Mouse (Mus musculus) forebrain, postnatal 0 days (tissue): ENCODE data around the gene Arhgef9. TPM values are rescaled to one million over a fixed set of nuclear protein-coding genes. Genes with fewer than 3 reads are reported as not detected.
A peak's percentile ranks its signal among the peaks of the same experiment; 100 is the strongest.

Source experiments
- ATAC-seq: fragments of 200-750 bp; cut with Nextera tagmentation; 2 replicates; pipeline ENCODE4 v1.8.0; 2017; ENCODE audit warnings: mild to moderate bottlenecking, moderate library complexity
- DNase-seq: peaks from one replicate; pipeline ENCODE4 v3.0.0-alpha.2; 2015
- H3K27ac ChIP-seq: fragments of 300-500 bp; sonication (generic); 2 replicates; pipeline ENCODE4 v1.5.1; 2014; ENCODE audit warnings: low read depth, mild to moderate bottlenecking, antibody characterized with exemption, low read length, moderate library complexity, mixed read lengths
- H3K27me3 ChIP-seq: fragments of 300-500 bp; sonication (generic); 2 replicates; pipeline ENCODE4 v1.6.1; 2014; ENCODE audit warnings: mild to moderate bottlenecking, low read length, mixed read lengths; ENCODE audit not compliant: insufficient read depth
- H3K36me3 ChIP-seq: fragments of 300-500 bp; sonication (generic); 2 replicates; pipeline ENCODE4 v1.6.1; 2014; ENCODE audit warnings: mild to moderate bottlenecking, moderate library complexity; ENCODE audit not compliant: insufficient read depth
- H3K4me1 ChIP-seq: fragments of 300-500 bp; sonication (generic); 2 replicates; pipeline ENCODE4 v1.6.1; 2014; ENCODE audit warnings: antibody characterized with exemption; ENCODE audit not compliant: insufficient read depth
- H3K4me2 ChIP-seq: fragments of 300-500 bp; sonication (generic); 2 replicates; pipeline ENCODE4 v1.6.1; 2014; ENCODE audit warnings: low read depth, mild to moderate bottlenecking, moderate library complexity
- H3K4me3 ChIP-seq: fragments of 300-500 bp; sonication (generic); 2 replicates; pipeline ENCODE4 v1.5.1; 2014; ENCODE audit warnings: low read depth, low read length, mixed read lengths
- H3K9ac ChIP-seq: fragments of 300-500 bp; sonication (generic); 2 replicates; pipeline ENCODE4 v1.6.1; 2014; ENCODE audit warnings: mild to moderate bottlenecking
- H3K9me3 ChIP-seq: fragments of 300-500 bp; sonication (generic); 2 replicates; pipeline ENCODE4 v1.6.1; 2016; ENCODE audit warnings: low read length
- CTCF ChIP-seq: sonication (generic); IDR thresholded peaks from 2 replicates; pipeline ENCODE4 v1.5.1; 2016; ENCODE audit warnings: antibody characterized with exemption, control low read depth, low read depth
- WGBS: fragments of 180-500 bp; shearing (Covaris S2); extraction: QIAGEN DNeasy Blood & Tissue Kit; methylation state at CpG from one replicate; pipeline ENCODE4 v1.1.7; 2014; 5-methylcytosine and 5-hydroxymethylcytosine counted together
- polyA plus RNA-seq: library from polyadenylated mRNA; unstranded; fragments of >200 nt; fragmentation: Nextera tagmentation; extraction: Ambion mirVana; gene quantifications from 2 replicates; pipeline ENCODE4 v1.2.1, GENCODE M21; 2015
- total RNA-seq: library from RNA; depleted of rRNA; stranded (reverse); fragments of >200 nt; gene quantifications from 2 replicates; pipeline ENCODE4 v1.2.3, GENCODE M21; 2014

Arhgef9 gene
- total and polyA plus RNA-seq, 2 experiments from 2014 or later: 30.5 to 71.1 TPM

DNA sequence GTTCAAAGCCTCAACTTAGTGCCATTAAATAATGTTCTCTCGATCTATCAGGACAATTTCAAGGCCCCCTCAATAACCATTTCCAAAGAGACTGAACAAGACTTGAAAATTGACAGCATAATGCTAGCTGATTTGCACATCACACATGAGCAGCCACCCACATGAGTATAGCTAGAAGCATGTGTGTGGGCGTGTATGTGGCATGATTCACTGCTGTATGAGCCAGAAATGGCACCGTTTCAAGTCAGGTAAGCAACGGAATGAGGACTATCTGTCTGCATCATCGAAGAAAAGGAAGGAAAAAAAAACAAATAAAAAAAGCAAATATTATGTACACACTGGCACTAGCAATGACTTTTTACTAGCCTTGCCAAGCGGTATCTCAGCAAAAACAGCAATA, 32.5 kb downstream of the Arhgef9 start:
- Histone ChIP-seq H3K9ac (no peak overlapping the region), H3K4me1 (no peaks in the 10 kb centered on the region), H3K36me3 (no peaks in the 10 kb centered on the region), H3K4me3 (peak overlapping the region; percentile 16), H3K4me2 (peak overlapping the region; percentile 61), H3K27ac (no peak overlapping the region), H3K9me3 (no peaks in the 10 kb centered on the region), H3K27me3 (no peaks in the 10 kb centered on the region)
- TF ChIP-seq CTCF: no peak
- ATAC-seq (no peak), DNase-seq (no peak)
- WGBS: 46% methylated on average over 6 of the region's 6 CpGs

DNA sequence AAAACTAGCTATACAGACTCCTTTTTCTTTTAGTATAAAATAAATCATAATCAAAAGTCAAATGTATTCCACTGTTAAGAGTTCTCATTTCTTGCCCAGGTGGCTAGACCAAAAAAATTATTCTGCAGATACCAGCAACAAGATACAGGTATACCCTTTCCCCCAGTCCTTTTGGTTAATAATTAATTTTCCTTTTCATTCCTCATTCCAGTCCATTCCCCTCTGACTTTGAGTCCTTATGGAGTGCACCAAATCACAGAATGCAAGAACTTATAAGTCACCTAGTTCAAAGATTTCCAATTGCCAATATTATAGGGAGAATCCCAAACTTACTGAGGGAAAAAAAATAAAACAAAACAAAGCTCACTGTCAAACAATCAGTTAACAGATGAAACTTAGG, 33.2 kb downstream of the Arhgef9 start:
- ATAC-seq (no peak), DNase-seq (no peak)
- TF ChIP-seq CTCF: no peak
- Histone ChIP-seq H3K4me1 (no peaks in the 10 kb centered on the region), H3K9ac (no peak overlapping the region), H3K27me3 (no peaks in the 10 kb centered on the region), H3K9me3 (no peaks in the 10 kb centered on the region), H3K4me3 (peak overlapping the region; percentile 16; the same call in 1 of the 2 replicates), H3K27ac (no peak overlapping the region), H3K4me2 (peak overlapping the region; percentile 61), H3K36me3 (no peaks in the 10 kb centered on the region)

DNA sequence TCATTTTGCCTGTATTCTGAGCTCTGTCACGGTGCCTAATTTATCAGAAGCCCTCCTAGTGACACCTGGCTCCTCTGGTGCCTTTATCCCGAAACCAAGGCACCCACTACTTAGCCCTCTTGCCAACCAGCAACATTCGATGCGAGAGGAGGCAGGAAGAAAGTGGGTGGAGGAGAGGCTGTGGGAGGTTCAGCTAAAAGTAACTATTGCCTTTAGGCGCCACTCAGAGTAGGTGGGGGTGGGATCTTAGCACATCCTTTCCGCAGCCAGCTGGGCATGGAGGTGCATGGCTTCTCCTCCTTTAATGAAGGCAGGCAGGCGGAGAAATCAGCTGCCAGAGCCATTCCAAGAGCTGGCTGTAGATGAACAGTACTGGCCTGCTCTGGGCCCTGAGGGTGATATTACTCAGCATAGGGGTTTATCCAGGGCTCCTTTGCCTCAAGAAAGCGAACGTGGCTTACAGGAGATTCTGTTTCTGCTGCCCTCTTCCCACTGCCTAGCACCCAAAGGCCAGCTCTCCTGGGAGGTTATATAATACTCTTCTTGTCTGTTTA, 39.7 kb downstream of the Arhgef9 start:
- no peak overlapping the region for H3K4me3 ChIP-seq
- H3K9me3 ChIP-seq: no peaks in the 10 kb centered on the region
- TF ChIP-seq CTCF: no peak
- H3K4me2 ChIP-seq: no peak overlapping the region
- H3K9ac ChIP-seq: no peak overlapping the region
- H3K27me3 ChIP-seq: no peaks in the 10 kb centered on the region
- H3K4me1 ChIP-seq: no peaks in the 10 kb centered on the region
- no peaks in the 10 kb centered on the region for H3K36me3 ChIP-seq
- DNase-seq (no peak), ATAC-seq (no peak)
- 38% methylated on average over 9 of the region's 9 CpGs for WGBS
- no peak overlapping the region for H3K27ac ChIP-seq

DNA sequence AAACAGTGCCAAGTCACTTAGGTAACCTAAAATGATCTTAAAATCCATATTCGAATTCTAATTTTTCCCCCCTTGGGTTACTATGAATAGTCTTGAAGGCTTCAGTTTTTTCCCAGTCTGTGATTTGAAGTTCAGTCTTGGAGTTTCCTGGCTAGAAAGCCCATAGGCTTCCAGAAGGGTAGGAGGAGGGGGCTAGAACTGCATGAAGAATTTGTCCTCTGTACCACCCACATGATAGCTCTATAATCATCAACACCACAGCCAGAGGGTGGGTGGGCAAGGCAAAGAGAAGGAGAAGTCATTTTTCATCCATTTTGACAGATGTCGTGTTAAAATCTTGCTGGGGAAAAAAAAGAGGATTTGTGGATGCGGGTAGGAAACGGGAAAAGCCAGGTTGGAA, 58.0 kb downstream of the Arhgef9 start:
- H3K4me2 ChIP-seq: no peak overlapping the region
- TF ChIP-seq CTCF: no peak
- no peak overlapping the region for H3K9ac ChIP-seq
- H3K4me3 ChIP-seq: no peak overlapping the region
- H3K4me1 ChIP-seq: no peaks in the 10 kb centered on the region
- no peaks in the 10 kb centered on the region for H3K9me3 ChIP-seq
- H3K27me3 ChIP-seq: no peaks in the 10 kb centered on the region
- H3K27ac ChIP-seq: no peak overlapping the region
- WGBS: 88% methylated on average over 4 of the region's 4 CpGs
- ATAC-seq (no peak), DNase-seq (no peak)
- H3K36me3 ChIP-seq: no peaks in the 10 kb centered on the region

DNA sequence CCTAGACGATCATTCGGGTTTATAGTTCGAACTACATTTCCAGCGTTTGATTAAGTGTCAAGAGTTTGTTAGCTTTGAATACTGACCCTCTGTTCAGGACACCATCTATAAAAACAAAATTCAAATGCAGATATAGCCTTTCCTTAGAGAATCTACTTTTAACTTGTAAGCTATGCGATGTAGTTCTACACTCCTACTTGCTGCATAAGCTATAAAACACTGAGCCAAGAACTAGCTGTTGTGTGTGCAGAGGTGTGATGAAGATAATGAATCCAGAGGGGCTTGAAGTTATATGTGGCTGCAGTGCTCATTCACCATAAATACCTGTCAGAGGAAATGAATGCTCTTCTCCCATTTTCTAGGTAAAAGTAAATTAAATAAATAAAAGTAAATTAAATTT, 63.2 kb downstream of the Arhgef9 start:
- no peak overlapping the region for H3K27ac ChIP-seq
- no peaks in the 10 kb centered on the region for H3K4me1 ChIP-seq
- no peak overlapping the region for H3K9ac ChIP-seq
- 91% methylated on average over 5 of the region's 5 CpGs for WGBS
- H3K27me3 ChIP-seq: no peaks in the 10 kb centered on the region
- no peak for ATAC-seq
- H3K36me3 ChIP-seq: no peaks in the 10 kb centered on the region
- no peak overlapping the region for H3K4me3 ChIP-seq
- no peak for DNase-seq
- no peaks in the 10 kb centered on the region for H3K9me3 ChIP-seq
- H3K4me2 ChIP-seq: no peak overlapping the region
- TF ChIP-seq CTCF: no peak

DNA sequence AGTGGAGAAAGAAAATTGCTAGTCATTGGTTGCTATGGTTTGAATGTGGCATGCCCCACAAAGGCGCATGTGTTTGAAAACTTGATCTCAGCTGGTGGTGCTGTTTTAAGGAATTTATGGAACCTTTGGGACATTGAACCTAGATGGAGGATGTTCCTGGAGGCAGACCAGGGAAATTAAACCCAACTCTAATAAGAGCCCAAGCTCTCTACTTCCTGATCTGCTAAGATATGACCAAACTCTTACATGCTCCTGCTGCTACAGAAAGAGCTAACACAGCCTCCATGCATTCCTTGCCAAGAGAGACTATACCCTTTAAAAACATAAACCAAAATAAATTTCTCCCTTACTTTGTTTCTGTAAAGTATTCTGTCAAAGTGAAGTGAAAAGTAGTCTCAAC, 63.7 kb downstream of the Arhgef9 start:
- Histone ChIP-seq H3K9me3 (no peaks in the 10 kb centered on the region), H3K4me2 (no peak overlapping the region), H3K27ac (no peak overlapping the region), H3K4me3 (no peak overlapping the region), H3K9ac (no peak overlapping the region), H3K27me3 (no peaks in the 10 kb centered on the region), H3K4me1 (no peaks in the 10 kb centered on the region), H3K36me3 (no peaks in the 10 kb centered on the region)
- no peak for DNase-seq
- ATAC-seq: no peak
- TF ChIP-seq CTCF: no peak
- WGBS: 79% methylated on average over 1 of the region's 1 CpGs

DNA sequence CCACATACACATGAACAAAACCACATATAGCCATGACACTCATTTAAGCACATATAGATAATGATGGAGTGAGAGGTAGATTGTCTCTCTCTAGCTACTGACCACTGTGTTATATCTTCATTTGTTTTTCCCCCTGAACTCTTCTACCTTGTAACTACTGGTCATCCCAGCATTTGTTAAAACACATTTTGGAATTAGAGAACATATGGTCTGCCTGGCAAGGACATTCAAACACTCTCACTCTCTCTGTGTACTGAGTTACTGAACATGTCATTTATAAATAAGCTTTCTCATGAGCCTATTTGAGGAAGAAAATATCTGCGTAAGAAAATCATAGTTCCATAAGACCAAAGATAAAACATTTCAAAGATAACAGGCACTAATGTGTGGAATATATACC, 64.9 kb downstream of the Arhgef9 start:
- H3K36me3 ChIP-seq: no peaks in the 10 kb centered on the region
- DNase-seq: no peak

More for the DNA sequence above, 64.9 kb downstream of the Arhgef9 start:
- no peak overlapping the region for H3K9ac ChIP-seq
- 98% methylated on average over 1 of the region's 1 CpGs for WGBS
- no peak overlapping the region for H3K27ac ChIP-seq
- H3K9me3 ChIP-seq: no peaks in the 10 kb centered on the region
- H3K4me1 ChIP-seq: no peaks in the 10 kb centered on the region
- no peak overlapping the region for H3K4me2 ChIP-seq
- no peaks in the 10 kb centered on the region for H3K27me3 ChIP-seq
- ATAC-seq: no peak
- H3K4me3 ChIP-seq: no peak overlapping the region
- TF ChIP-seq CTCF: no peak
